Mouse (Mus musculus) C2C12 (cell line): ENCODE data around the gene Sh2d3c. TPM values are rescaled to one million over a fixed set of nuclear protein-coding genes. Genes with fewer than 3 reads are reported as not detected.

Experiments
- H3K27me3 ChIP-seq: one replicate; pipeline ENCODE4 v1.6.1; 2011; ENCODE audit not compliant: control insufficient read depth, insufficient read depth, insufficient read length
- H3K36me3 ChIP-seq: one replicate; pipeline ENCODE4 v1.6.1; 2011; ENCODE audit not compliant: control insufficient read depth, insufficient read depth
- H3K4me3 ChIP-seq: one replicate; pipeline ENCODE4 v1.5.1; 2011; ENCODE audit warnings: mild to moderate bottlenecking, control low read depth; ENCODE audit not compliant: poor library complexity, insufficient read depth, severe bottlenecking
- H3K79me2 ChIP-seq: one replicate; pipeline ENCODE4 v1.6.1; 2011; ENCODE audit not compliant: control insufficient read depth, insufficient read depth
- H3K79me3 ChIP-seq: one replicate; pipeline ENCODE4 v1.6.1; 2011; ENCODE audit warnings: low read depth, control low read depth
- H3ac ChIP-seq: one replicate; pipeline ENCODE3; 2011; ENCODE audit warnings: low read depth; ENCODE audit not compliant: control insufficient read depth, insufficient read length
- CEBPB ChIP-seq: IDR thresholded peaks from one replicate; pipeline ENCODE4 v1.6.1; 2011; ENCODE audit warnings: low read depth, mild to moderate bottlenecking, control low read depth, moderate library complexity
- CTCF ChIP-seq: IDR thresholded peaks from one replicate; pipeline ENCODE4 v1.5.1; 2011; ENCODE audit not compliant: control insufficient read depth, insufficient read depth, insufficient read length
- FOSL1 ChIP-seq: IDR thresholded peaks from one replicate; pipeline ENCODE4 v1.8.0; 2011; ENCODE audit warnings: mild to moderate bottlenecking, low read length; ENCODE audit not compliant: poor library complexity, insufficient read depth, severe bottlenecking
- MAX ChIP-seq: IDR thresholded peaks from one replicate; pipeline ENCODE4 v1.6.1; 2011; ENCODE audit warnings: mild to moderate bottlenecking, control low read depth
- MYOD1 ChIP-seq: IDR thresholded peaks from one replicate; pipeline ENCODE4 v1.6.1; 2011; ENCODE audit warnings: low read depth; ENCODE audit not compliant: control insufficient read depth, insufficient read length
- MYOG ChIP-seq: IDR thresholded peaks from one replicate; pipeline ENCODE4 v1.6.1; 2011; ENCODE audit not compliant: control insufficient read depth, insufficient read length; ENCODE audit errors: extremely low read depth
- USF1 ChIP-seq: IDR thresholded peaks from one replicate; pipeline ENCODE4 v1.6.1; 2011; ENCODE audit warnings: low read depth, mild to moderate bottlenecking, control low read depth, moderate library complexity
- polyA plus RNA-seq: library from polyadenylated mRNA; unstranded; fragments of >200 nt; fragmentation: generic; extraction: Trizol; gene quantifications from one replicate; pipeline ENCODE4 v1.2.1, GENCODE M21; 2012; ENCODE audit warnings: missing spikeins

The Sh2d3c gene
- polyA plus RNA-seq, 1 experiment = 0.50 TPM

DNA sequence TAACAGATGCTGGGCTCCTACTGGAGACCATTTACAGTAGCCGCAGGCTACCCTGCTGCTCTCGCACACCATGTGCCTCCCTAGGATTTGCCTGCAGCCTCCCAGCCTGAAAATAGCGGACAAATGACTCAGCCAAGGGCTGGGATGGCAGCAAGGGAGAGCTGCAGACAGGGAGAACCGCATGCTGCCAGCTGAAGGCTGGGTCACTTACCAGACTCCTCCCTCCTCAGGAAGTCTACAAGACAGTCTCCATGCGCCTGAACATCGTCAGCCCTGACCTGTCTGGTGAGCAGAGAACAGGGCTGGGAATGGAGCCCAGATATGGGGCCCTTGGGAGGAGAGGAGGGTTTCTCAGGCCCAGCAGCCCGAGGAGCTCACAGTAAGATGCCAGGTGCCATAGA, 40.8 kb upstream of the Sh2d3c start:
- H3K79me2 ChIP-seq = no peaks in the 10 kb centered on the region
- peaks cover 32% of the 10 kb centered on the region for H3K36me3 ChIP-seq
- H3ac ChIP-seq = peak overlapping the region; percentile 34
- no peaks in the 10 kb centered on the region for H3K27me3 ChIP-seq
- peak overlapping the region; percentile 12 for H3K4me3 ChIP-seq
- TF ChIP-seq MYOG (no peak), USF1 (peak; percentile 11), MAX (peak; percentile 98), MYOD1 (peak; percentile 52)
- H3K79me3 ChIP-seq = no peaks in the 10 kb centered on the region

DNA sequence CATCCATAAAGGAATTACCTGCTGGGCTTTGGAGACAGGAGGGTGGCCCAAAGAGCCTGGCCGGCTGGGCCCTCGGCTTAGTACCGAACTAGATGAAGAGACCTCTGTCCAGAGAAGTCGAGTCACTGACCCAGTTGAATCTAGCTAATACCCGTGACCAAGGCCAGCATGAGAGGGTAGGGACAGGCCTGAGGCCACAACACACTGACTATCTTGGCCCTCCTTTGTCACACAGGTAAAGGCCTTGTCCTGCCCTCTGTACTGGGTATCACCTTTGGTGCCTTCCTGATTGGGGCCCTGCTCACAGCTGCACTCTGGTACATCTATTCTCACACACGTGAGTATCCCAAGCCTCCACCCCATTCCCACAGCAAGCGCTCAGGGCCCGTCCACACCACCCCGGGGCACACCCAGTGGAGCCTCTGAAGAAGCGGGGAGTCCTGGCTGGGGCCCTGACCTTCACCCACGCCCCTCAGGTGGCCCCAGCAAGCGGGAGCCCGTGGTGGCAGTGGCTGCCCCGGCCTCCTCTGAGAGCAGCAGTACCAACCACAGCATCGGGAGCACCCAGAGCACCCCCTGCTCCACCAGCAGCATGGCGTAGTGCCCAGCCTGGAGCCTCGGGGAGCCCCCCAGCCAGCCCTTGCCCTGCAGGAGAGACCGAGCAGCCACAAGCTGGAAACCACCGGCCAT, 39.7 kb upstream of the Sh2d3c start:
- TF ChIP-seq CTCF (no peak), MYOG (no peak), MAX (no peak), CEBPB (no peak), FOSL1 (no peak), MYOD1 (no peak), USF1 (no peak)

GRCm38 (mm10) chr2:32681754-32682153, 39.1 kb upstream of the Sh2d3c start:
- Histone ChIP-seq H3K79me2 (no peaks in the 10 kb centered on the region), H3ac (no peak overlapping the region), H3K36me3 (peaks cover 48% of the 10 kb centered on the region), H3K27me3 (no peaks in the 10 kb centered on the region), H3K79me3 (no peaks in the 10 kb centered on the region), H3K4me3 (no peak overlapping the region)
- TF ChIP-seq FOSL1 (no peak), MYOG (no peak), MAX (no peak)

More for the DNA sequence above, 39.7 kb upstream of the Sh2d3c start:
- H3K36me3 ChIP-seq = peaks cover 42% of the 10 kb centered on the region
- H3K79me2 ChIP-seq = no peaks in the 10 kb centered on the region
- H3K4me3 ChIP-seq = no peak overlapping the region
- H3ac ChIP-seq = no peak overlapping the region
- no peaks in the 10 kb centered on the region for H3K79me3 ChIP-seq
- no peaks in the 10 kb centered on the region for H3K27me3 ChIP-seq

- no peaks in the 10 kb centered on the region for H3K79me3 ChIP-seq
- H3K4me3 ChIP-seq = no peak overlapping the region
- no peak overlapping the region for H3ac ChIP-seq
- H3K36me3 ChIP-seq = peaks cover 59% of the 10 kb centered on the region
- H3K79me2 ChIP-seq = no peaks in the 10 kb centered on the region
- TF ChIP-seq MYOD1 = no peak
- TF ChIP-seq MAX = no peak
- no peak for TF ChIP-seq CTCF
- no peak for TF ChIP-seq MYOG
- TF ChIP-seq FOSL1 = no peak
- TF ChIP-seq CEBPB = no peak
- TF ChIP-seq USF1 = no peak
- H3K27me3 ChIP-seq = no peaks in the 10 kb centered on the region
These were observed 38.0 kb upstream of the Sh2d3c start for GRCm38 (mm10) chr2:32682721-32683417.

- TF ChIP-seq MYOG (no peak), MAX (no peak), MYOD1 (no peak), FOSL1 (no peak), USF1 (no peak), CEBPB (no peak), CTCF (no peak)
These were observed 37.2 kb upstream of the Sh2d3c start for GRCm38 (mm10) chr2:32683701-32684100.

GRCm38 (mm10) chr2:32684681-32685428, 36.0 kb upstream of the Sh2d3c start:
- H3K4me3 ChIP-seq = no peak overlapping the region
- TF ChIP-seq MAX = no peak
- no peak for TF ChIP-seq FOSL1
- no peak for TF ChIP-seq USF1
- no peak for TF ChIP-seq MYOG
- no peak for TF ChIP-seq MYOD1
- no peak for TF ChIP-seq CEBPB
- no peaks in the 10 kb centered on the region for H3K79me3 ChIP-seq
- H3K36me3 ChIP-seq = peaks cover 71% of the 10 kb centered on the region
- H3K27me3 ChIP-seq = no peaks in the 10 kb centered on the region
- no peaks in the 10 kb centered on the region for H3K79me2 ChIP-seq
- H3ac ChIP-seq = no peak overlapping the region

More at GRCm38 (mm10) chr2:32683701-32684100, 37.2 kb upstream of the Sh2d3c start:
- Histone ChIP-seq H3K36me3 (peaks cover 67% of the 10 kb centered on the region), H3K79me2 (no peaks in the 10 kb centered on the region), H3K4me3 (no peak overlapping the region), H3K79me3 (no peaks in the 10 kb centered on the region), H3ac (no peak overlapping the region), H3K27me3 (no peaks in the 10 kb centered on the region)
